Mouse (Mus musculus) liver, embryonic 14.5 days (tissue): Measurements from ENCODE around the gene Rps28. TPM values are rescaled to one million over a fixed set of nuclear protein-coding genes. Genes with fewer than 3 reads are reported as not detected.

Source experiments
- ATAC-seq: fragments of 200-750 bp; cut with Nextera tagmentation; 2 replicates; pipeline ENCODE4 v1.8.0; 2017; ENCODE audit warnings: moderate number of reproducible peaks, mild to moderate bottlenecking, moderate library complexity; ENCODE audit not compliant: insufficient read depth
- DNase-seq, 3 experiments: peaks; one replicate each; pipeline ENCODE4 v3.0.0-alpha.2; 2012 to 2013; ENCODE audit warnings: low read depth in 3 of 3, low spot score in 3 of 3
- H3K27ac ChIP-seq: fragments of 300-500 bp; sonication (generic); 2 replicates; pipeline ENCODE4 v1.5.1; 2014; ENCODE audit warnings: moderate library complexity, mild to moderate bottlenecking, control low read depth, inconsistent platforms
- H3K27me3 ChIP-seq: fragments of 300-500 bp; sonication (generic); 2 replicates; pipeline ENCODE4 v1.6.1; 2014; ENCODE audit warnings: mild to moderate bottlenecking, low read length, moderate library complexity; ENCODE audit not compliant: control insufficient read depth, insufficient read depth
- H3K36me3 ChIP-seq: fragments of 300-500 bp; sonication (generic); replicated peaks from 2 replicates; pipeline ENCODE4 v1.6.1; 2014; ENCODE audit warnings: low read depth; ENCODE audit not compliant: control insufficient read depth, insufficient read depth
- H3K4me1 ChIP-seq, 2 experiments: fragments of 200-500 bp in 1 of 2; fragments of 300-500 bp in 1 of 2; sonication (generic) in 1 of 2; replicated peaks; 2 replicates each; pipeline ENCODE4 v1.6.1; 2012 to 2014; ENCODE audit warnings: antibody characterized with exemption in 1 of 2, inconsistent platforms in 1 of 2, low read length in 1 of 2; ENCODE audit not compliant: control insufficient read depth in 2 of 2, insufficient read depth in 2 of 2
- H3K4me2 ChIP-seq: fragments of 300-500 bp; sonication (generic); 2 replicates; pipeline ENCODE4 v1.6.1; 2014; ENCODE audit warnings: low read depth, mild to moderate bottlenecking, control low read depth, moderate library complexity
- H3K4me3 ChIP-seq, 2 experiments: fragments of 200-500 bp in 1 of 2; fragments of 300-500 bp in 1 of 2; sonication (generic) in 1 of 2; 2 replicates each; pipeline ENCODE4 v1.5.1; 2012 to 2014; ENCODE audit warnings: low read depth in 2 of 2, low read length in 2 of 2, mild to moderate bottlenecking in 2 of 2, control low read depth in 1 of 2, inconsistent platforms in 1 of 2, moderate library complexity in 1 of 2; ENCODE audit not compliant: insufficient read depth in 1 of 2
- H3K9ac ChIP-seq: fragments of 300-500 bp; sonication (generic); replicated peaks from 2 replicates; pipeline ENCODE4 v1.6.1; 2014; ENCODE audit warnings: mild to moderate bottlenecking, control low read depth, moderate library complexity
- H3K9me3 ChIP-seq: fragments of 300-500 bp; sonication (generic); 2 replicates; pipeline ENCODE4 v1.6.1; 2016; ENCODE audit warnings: low read length, mixed read lengths; ENCODE audit not compliant: control insufficient read depth
- CTCF ChIP-seq: IDR thresholded peaks from 2 replicates; pipeline ENCODE4 v1.5.1; 2016; ENCODE audit warnings: antibody characterized with exemption, low read depth, control low read depth
- EP300 ChIP-seq: IDR thresholded peaks from 2 replicates; pipeline ENCODE4 v1.6.1; 2016; ENCODE audit warnings: antibody characterized with exemption, low read depth
- WGBS: fragments of 180-500 bp; shearing (Covaris S2); extraction: QIAGEN DNeasy Blood & Tissue Kit; methylation state at CpG from one replicate; pipeline ENCODE4 v1.1.7; 2014; ENCODE audit not compliant: insufficient replicate concordance; 5-methylcytosine and 5-hydroxymethylcytosine counted together
- polyA plus RNA-seq, 2 experiments: library from polyadenylated mRNA; depleted of rRNA in 1 of 2; stranded (reverse) in 1 of 2; unstranded in 1 of 2; fragments of >200 nt; fragmentation: Nextera tagmentation in 1 of 2; extraction: Ambion mirVana in 1 of 2; gene quantifications; 2 replicates each; pipeline versions ENCODE4 v1.2.1 to v1.2.3; 2012 to 2014

The Rps28 gene
- polyA plus RNA-seq, 2 experiments = 702 to 901 TPM

GRCm38 (mm10) chr17:33812475-33812874 lies 11.9 kb downstream of the Rps28 start:
- Histone ChIP-seq H3K27ac (no peak overlapping the region), H3K27me3 (peaks cover 3% of the 10 kb centered on the region; the same call in 1 of the 2 replicates), H3K4me3 (no peak overlapping the region), H3K36me3 (no peaks in the 10 kb centered on the region), H3K9ac (no peak overlapping the region), H3K4me2 (no peak overlapping the region), H3K4me1 (peaks cover 5 to 16% of the 10 kb centered on the region in 2 experiments; a peak in 3 of 4 replicates), H3K9me3 (no peaks in the 10 kb centered on the region)
- ATAC-seq (no peak), DNase-seq (no peak)
- 30% methylated on average over 3 of the region's 3 CpGs for WGBS
- TF ChIP-seq CTCF = no peak
- TF ChIP-seq EP300 = no peak

- H3K27me3 ChIP-seq = peaks cover 3% of the 10 kb centered on the region; the same call in 1 of the 2 replicates
- WGBS = 5% methylated on average over 7 of the region's 7 CpGs
- no peaks in the 10 kb centered on the region for H3K36me3 ChIP-seq
- TF ChIP-seq CTCF = no peak
- no peak for TF ChIP-seq EP300
- DNase-seq (no peak), ATAC-seq (no peak)
- H3K4me2 ChIP-seq = peak overlapping the region; percentile 87
- peak overlapping the region; percentile 58 to 81; a peak in 3 of 4 replicates for H3K4me3 ChIP-seq
- H3K27ac ChIP-seq = no peak overlapping the region
- H3K9me3 ChIP-seq = no peaks in the 10 kb centered on the region
- peaks cover 0 to 12% of the 10 kb centered on the region in 2 experiments; a peak in 3 of 4 replicates for H3K4me1 ChIP-seq
- no peak overlapping the region for H3K9ac ChIP-seq
These were observed 13.2 kb downstream of the Rps28 start for GRCm38 (mm10) chr17:33811142-33811516.

DNA sequence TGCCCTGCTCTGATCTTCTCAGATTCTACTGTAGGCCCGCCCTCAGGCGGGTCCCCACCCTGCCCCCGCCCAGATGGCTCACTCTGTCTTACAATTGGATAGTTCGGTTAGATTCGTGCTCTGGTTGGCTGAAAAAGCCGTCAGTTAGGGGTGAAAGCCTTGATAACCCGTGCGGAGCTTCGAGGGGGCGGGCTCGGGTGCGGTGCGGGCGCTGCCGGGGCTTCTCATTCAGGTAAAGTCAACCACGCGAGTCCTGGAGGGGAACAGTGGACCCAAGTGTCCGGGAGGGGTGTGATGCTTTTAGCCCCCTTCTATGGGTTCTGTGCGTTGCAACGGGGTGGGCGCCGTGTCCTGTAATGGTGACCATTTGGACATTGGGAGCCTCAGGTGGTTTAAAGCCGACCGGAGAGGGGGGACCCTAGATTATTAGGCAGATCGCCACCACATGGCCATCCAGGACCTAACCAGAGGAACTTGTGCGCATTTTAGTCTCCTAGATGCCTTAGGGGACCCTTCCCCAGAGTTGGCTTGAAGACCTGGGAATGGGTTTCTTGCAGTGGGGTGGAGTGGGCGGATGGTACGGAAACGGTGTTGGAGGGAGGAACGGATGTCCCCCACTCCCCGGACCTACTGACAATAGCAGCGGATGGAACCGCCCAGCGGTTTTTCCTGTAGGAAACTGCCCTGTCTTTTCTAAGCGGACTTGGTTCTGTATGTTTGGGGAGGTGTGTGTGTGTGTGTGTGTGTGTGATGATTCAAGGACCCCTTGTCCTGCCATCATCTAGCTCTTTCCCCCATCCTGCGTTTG lies 13.8 kb downstream of the Rps28 start, which contains the start of gene Kank3:
TSS of gene Kank3 (plus strand) at position 186 of the 808 bp plus-strand sequence.
- Histone ChIP-seq H3K9ac (peak within 1 kb of the TSS; percentile 50), H3K4me2 (peak within 1 kb of the TSS; percentile 87), H3K36me3 (no peaks in the 10 kb centered on the region), H3K9me3 (no peaks in the 10 kb centered on the region), H3K27me3 (peaks cover 3% of the 10 kb centered on the region; the same call in 1 of the 2 replicates), H3K27ac (no peak within 1 kb of the TSS), H3K4me3 (peak within 1 kb of the TSS; percentile 58 to 81), H3K4me1 (peaks cover 0 to 12% of the 10 kb centered on the region in 2 experiments; a peak in 3 of 4 replicates)
- under 1% methylated on average over 36 of the region's 36 CpGs for WGBS
- TF ChIP-seq CTCF (no peak), EP300 (peak; percentile 42)
- DNase-seq (peak; percentile 86 to 93 (median 91)), ATAC-seq (peak; percentile 97)

GRCm38 (mm10) chr17:33808192-33808591 lies 16.2 kb downstream of the Rps28 start:
- no peak for ATAC-seq
- peaks cover 3% of the 10 kb centered on the region; the same call in 1 of the 2 replicates for H3K27me3 ChIP-seq
- no peaks in the 10 kb centered on the region for H3K9me3 ChIP-seq
- whole genome bisulfite sequencing = 10% methylated on average over 10 of the region's 10 CpGs
- no peaks in the 10 kb centered on the region for H3K36me3 ChIP-seq
- H3K4me1 ChIP-seq = peaks cover 0 to 16% of the 10 kb centered on the region in 2 experiments; a peak in 3 of 4 replicates
- TF ChIP-seq EP300 = no peak
- no peak for TF ChIP-seq CTCF
- H3K27ac ChIP-seq = no peak overlapping the region
- DNase-seq = no peak
- H3K9ac ChIP-seq = no peak overlapping the region
- H3K4me2 ChIP-seq = no peak overlapping the region
- H3K4me3 ChIP-seq = no peak overlapping the region

DNA sequence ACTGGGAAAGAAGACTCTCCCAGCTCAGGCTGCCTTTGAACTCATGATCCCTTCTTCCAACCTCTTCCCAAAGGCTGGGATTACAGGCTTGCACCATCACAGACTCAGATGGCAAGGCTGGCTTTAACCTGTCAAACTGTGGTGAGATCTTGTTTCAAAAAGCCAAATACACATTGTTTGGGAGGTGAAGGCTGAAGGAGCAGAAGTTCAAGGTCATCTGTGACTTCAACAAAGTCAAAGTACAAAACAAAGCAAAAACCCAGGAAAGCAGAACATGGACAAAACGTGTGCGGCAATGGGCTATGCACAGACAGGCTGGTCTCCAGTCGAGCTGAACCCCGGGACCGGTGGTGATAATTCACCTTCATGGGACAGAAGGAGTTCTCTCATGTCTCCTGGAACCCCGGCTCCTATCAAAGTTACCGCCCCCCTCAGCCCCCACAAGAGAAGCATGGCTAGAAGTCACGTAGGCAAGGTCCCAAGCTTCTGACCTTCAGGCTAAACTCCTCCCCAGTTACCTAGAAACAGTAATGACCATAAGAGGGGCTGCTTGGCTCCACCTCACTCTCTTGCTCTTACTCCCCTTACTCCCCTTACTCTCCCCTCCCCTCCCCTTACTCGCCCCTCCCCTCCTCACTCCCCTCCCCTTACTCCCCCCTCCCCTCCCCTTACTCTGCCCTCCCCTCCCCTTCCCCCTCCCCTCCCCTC lies 17.0 kb downstream of the Rps28 start:
- 53% methylated on average over 8 of the region's 9 CpGs for WGBS

More for the DNA sequence above, 17.0 kb downstream of the Rps28 start:
- Histone ChIP-seq H3K36me3 (no peaks in the 10 kb centered on the region), H3K4me1 (peaks cover 0 to 15% of the 10 kb centered on the region in 2 experiments; a peak in 3 of 4 replicates), H3K9ac (no peak overlapping the region), H3K4me3 (no peak overlapping the region), H3K27ac (no peak overlapping the region), H3K4me2 (no peak overlapping the region), H3K9me3 (no peaks in the 10 kb centered on the region), H3K27me3 (peaks cover 3% of the 10 kb centered on the region; the same call in 1 of the 2 replicates)
- no peak for DNase-seq
- TF ChIP-seq EP300 = no peak
- no peak for TF ChIP-seq CTCF
- ATAC-seq = no peak
